Mouse (Mus musculus) T-helper 17 cell (primary cell): ENCODE measurements around the gene Gm38431.

Source experiments
- in situ Hi-C, 2 experiments: fragments of 300-600 bp; cut with MboI, MseI; formaldehyde crosslinking; loops; 1 replicate in 1 of 2; 2 replicates in 1 of 2; pipeline ENCODE4 v1.15.1; 2025; ENCODE audit warnings: high pct_unique_total_duplicates in 2 of 2

The Gm38431 gene

DNA sequence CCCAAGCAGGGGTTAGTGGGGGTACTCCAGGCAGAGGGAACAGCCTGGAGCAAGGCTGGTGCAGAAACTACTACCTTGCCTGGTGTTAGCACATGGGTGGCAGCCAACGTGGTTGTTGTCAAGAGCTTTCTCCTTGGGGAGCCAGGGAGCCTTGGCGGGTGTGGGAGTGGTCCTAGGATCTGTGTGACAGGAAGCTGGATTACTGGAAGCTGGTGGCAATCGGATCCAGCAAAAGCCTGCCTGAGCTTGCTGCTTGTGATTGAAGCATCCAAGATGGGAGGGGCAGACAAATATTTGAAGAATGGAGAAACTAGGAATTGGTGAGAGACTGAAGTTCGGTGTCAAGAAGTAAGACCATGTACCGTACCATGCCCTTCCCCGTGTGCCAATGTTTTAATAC is 69.5 kb downstream of the Gm38431 start:
- in situ Hi-C loops = no loop called here

- in situ Hi-C loops = no loop called here
These were observed 70.4 kb downstream of the Gm38431 start for GRCm38 (mm10) chr9:21021363-21021762.

GRCm38 (mm10) chr9:21018600-21018999 is 73.2 kb downstream of the Gm38431 start:
- in situ Hi-C loops = no loop called here
